Mouse (Mus musculus): Measurements from ENCODE around the gene Nsun3.

The Nsun3 gene

GRCm38 (mm10) chr16:62786621-62787331 is at the start of gene Nsun3:
Gene Nsun3 (minus strand): TSS chr16:62786818.
- peak; percentile 95 for DNase-seq

- DNase-seq = no peak
These were observed 47.6 kb upstream of the Nsun3 start for GRCm38 (mm10) chr16:62834016-62834735.

- peak; percentile 34 for DNase-seq
These were observed 45.9 kb upstream of the Nsun3 start for GRCm38 (mm10) chr16:62832481-62832880.

DNA sequence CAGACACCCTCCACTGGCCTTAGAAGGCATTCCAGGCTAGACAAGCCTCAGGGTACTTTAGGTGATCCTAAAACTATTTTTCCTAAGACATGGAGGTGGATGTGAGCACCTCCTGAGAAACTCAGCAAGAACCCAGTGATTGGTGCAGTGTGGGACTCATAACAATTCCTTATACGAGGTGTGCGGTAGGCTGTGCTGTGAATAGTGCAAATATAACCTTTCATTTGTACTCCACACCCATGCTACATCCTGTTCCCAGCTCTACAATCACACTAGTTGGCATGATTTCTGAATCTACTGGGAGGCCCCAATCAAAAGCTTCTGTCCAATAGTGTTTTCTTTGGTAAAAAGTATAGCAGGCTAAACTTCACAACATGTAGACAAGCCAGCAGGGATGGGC is 45.4 kb upstream of the Nsun3 start:
- no peak for DNase-seq

DNA sequence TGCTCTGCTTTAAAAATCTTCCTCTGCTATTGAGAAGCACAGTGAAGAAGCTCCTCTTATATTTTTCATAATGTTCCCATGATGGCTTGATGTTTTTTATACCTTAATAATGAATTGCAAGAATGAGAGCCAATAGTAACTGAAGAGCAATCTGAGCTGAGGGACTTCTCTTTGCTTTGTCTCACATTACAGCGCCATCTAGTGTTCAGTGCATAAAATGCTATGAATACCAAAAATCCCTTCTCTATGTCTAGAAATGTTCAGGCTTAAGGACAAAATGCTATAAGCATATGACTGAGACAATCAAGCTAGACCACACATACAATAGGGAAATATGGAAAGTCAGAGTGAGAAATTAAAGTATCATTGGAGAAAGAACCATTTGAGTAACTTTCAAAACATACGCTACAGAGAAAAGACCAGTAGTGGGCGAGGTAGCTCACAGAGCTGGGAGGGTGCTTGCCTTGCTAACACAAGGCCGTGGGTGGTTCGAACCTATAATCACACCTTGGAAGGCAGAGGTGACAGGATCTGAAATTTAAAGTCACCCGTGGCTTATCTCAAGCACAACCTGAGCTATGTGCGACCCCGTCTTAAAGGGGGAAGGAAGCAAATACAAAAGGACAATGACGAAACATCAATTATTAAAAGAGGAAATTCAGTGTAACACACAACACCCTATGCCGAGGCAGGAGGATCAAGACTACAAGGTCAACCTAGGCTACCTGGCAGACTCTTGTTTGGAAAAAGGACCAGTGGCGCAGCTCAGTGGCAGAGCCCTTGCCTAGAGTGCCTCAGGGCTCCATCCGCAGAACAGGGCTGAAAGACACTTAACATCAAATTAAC is 39.8 kb upstream of the Nsun3 start:
- no peak for DNase-seq

DNA sequence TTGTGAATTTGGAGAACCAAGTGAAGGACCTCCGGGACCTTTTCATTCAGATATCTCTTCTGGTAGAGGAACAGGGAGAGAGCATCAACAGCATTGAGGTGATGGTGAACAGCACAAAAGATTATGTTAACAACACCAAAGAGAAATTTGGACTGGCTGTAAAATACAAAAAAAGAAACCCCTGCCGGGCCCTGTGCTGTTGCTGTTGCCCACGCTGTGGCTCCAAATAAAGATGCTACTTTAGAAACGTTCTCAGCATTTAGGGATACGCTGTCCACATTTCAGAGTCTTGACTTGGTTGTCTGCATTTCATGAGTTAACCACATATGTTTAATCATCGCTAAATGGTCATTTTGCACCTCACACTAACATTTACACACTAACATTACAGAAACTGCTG is 35.9 kb upstream of the Nsun3 start:
- DNase-seq = no peak

- DNase-seq = no peak
These were observed 27.9 kb upstream of the Nsun3 start, which contains the start of gene Stx19 for GRCm38 (mm10) chr16:62814491-62814890. Gene Stx19 (plus strand): TSS chr16:62814676.

DNA sequence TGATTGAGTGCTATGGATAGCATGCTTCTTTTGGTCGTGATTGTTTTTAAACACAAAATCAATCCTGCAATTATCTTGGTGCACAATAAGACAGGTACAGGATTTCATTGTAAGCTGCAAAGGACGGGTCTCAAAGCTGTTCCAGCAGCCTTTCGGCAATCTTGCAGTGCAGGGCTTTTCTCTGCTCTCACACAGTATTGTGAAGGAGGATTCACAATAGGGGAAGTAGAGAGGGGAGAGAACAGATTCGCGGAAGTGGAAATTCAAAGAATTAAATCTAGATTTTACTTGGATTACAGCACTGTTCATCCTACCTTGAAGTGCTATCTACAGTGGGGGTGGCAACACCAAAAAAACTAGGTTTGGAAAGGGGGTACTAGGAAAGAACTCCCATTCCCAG is 27.2 kb upstream of the Nsun3 start:
- no peak for DNase-seq

- no peak for DNase-seq
These were observed 24.2 kb upstream of the Nsun3 start for GRCm38 (mm10) chr16:62810855-62811254.

DNA sequence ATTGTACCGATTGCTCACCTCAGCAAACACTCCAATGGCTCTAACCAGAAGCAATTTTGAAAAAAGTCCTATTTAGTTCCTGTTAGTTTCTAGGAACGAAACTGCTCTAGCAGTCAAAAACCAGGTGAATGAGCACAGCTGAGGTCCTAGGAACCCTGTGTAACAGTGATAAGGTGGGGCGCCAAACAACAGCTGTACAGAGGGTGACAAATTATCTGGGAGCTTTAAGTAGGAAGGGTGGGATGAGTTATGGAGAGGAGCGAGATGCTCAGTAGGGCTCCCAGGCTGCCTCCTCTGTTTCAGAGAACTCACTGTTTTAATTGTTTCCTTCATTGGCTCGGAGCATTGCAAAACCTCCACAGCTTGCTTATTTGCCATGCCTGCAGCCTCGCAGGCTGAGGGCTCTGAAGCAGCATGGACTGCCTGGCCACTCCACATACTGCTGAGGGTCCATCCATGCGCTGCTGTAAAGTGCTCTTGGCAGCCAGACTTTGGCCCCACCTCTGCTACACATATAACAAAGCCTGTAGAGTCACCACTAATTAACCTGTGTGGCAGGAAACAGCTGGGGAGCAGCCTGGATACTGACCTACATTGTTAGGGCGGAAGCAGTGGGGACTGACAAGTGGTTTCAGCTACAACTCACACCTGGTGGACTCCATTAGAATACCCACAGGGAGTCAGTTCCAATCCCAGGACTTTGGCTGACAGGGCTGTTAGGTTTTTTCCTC is 20.8 kb upstream of the Nsun3 start:
- no peak for DNase-seq

GRCm38 (mm10) chr16:62804621-62805020 is 18.0 kb upstream of the Nsun3 start:
- DNase-seq = no peak

DNA sequence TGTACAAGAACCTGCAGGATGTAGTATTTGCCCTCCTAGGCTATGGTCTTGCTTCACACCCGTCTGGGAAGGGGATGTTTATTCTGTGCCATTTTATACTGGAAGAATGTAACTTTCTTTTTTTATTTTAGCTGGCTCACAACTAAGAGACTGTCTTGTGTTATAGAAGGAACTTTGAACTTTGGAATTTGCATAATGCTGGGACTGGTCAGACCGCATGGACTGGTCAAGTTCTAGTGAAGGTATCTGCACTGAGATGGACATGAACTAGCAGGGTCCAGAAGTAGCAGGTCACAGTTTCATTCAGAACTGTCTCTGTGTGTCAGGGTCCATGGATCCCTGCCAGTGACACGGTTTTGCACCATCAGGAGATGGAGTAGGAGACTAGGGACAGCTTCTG is 13.2 kb upstream of the Nsun3 start:
- no peak for DNase-seq

DNA sequence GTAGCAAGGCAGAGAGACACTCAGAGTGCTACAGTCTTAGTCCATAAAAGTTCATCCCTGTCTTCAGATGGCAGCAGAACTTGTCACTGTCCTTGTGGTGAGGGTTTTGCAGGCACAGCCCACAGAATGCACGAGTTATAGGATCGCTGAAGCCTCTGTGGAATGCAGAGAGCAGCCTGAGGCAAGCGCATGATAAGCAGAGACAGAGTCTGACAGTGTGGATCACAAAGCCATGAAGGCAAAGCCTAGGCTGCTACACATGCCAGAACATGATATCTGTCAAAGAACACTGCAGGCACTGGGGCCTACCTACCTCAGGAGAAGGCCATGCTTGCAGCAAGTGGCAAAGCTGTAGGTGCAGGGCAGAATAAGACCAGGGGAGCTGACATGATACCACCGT is 12.8 kb upstream of the Nsun3 start:
- no peak for DNase-seq

- DNase-seq = no peak
These were observed 12.2 kb upstream of the Nsun3 start for GRCm38 (mm10) chr16:62798808-62799207.

DNA sequence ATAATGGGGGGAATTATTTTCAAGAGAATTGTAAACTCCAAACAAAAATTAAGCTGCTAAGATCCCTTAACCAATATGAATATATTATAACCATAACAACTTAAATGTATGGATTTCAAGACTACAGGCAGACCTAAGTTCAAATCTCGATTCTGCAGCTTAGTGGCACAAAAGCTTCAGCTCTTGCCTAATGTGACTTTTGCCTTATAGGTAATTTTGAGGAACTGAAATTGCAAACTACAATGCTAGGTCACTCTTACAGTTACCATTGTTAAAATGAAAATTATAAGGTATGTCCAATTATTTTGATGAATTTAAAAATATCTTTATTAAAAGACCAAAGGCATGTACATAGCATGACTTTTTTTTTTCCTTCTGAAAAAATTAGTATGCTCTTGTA is 10.0 kb upstream of the Nsun3 start:
- DNase-seq = no peak

GRCm38 (mm10) chr16:62782229-62782628 is 4.4 kb downstream of the Nsun3 start:
- DNase-seq = no peak

- DNase-seq = no peak
These were observed 8.3 kb downstream of the Nsun3 start for GRCm38 (mm10) chr16:62778282-62778681.

- no peak for DNase-seq
These were observed 10.6 kb downstream of the Nsun3 start for GRCm38 (mm10) chr16:62776034-62776433.

DNA sequence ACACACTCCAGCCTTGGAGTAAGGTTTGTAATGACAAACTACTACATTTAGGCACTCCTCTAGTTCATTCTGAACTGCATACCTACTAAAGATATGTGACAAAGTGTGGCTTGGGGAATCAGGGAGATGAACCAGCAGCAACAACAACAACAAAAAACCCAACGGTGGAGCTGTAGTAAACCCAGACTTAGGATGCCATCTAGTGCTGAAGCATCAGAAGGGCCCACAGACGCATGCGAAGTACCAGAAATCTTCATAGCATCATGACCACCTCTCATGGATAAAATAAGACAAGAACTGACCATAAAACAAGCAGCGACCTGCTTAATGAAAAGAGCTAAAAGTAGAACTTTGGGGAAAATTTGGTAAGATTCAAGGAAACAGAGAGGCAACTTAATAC is 13.2 kb downstream of the Nsun3 start:
- no peak for DNase-seq

DNA sequence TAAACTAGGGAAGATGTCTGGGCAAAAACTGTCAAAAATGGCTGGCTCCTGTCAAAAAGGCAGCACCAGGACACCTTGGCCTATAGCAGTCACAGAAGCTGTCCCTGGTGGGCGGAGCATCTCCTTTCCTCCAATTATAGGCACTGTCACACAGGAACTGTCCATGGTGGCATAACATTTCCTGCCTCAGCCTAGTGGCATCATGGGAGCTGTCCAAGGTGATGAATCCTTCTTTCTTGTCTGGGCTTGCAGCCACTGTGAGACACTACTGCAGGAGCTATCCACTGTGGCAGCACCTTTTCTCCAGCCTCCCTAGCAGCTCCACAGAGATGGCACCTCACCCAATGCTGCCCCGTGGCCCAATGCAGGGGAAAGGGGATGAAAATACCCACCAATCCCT is 28.3 kb downstream of the Nsun3 start:
- DNase-seq = no peak

- DNase-seq = no peak
These were observed 31.3 kb downstream of the Nsun3 start for GRCm38 (mm10) chr16:62755307-62755706.

- DNase-seq = no peak
These were observed 33.0 kb downstream of the Nsun3 start for GRCm38 (mm10) chr16:62753597-62753996.

DNA sequence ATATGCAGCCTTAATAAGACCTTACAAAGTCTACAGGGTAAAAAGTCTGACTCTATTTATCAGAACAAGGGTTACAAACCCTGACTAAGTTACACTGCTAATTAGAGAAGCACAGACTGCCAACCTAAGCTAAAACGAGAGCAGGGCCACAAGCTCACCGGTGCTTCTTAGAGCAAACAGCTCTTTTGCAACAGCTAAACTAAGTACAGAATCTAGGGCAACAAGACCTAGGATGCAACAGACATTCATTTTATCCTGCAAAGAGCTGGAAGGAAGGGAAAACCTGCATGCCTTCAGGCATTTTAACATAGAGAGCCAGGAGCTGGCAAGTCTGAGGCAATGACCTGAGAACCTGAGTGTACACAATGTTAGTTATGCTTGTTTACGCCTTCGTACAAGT is 33.5 kb downstream of the Nsun3 start:
- DNase-seq = no peak
